Mouse (Mus musculus): ENCODE results near the gene Cckar. TPM values are rescaled to one million over a fixed set of nuclear protein-coding genes. Genes with fewer than 3 reads are reported as not detected.

Gene Cckar
- total RNA-seq, 4 experiments from 2014 or later, result 0.67 to 1.4 (median 0.98) TPM

- DNase-seq, result peak; percentile 34
These were observed 35.2 kb downstream of the Cckar start for GRCm38 (mm10) chr5:53672352-53672751.

- no peak for DNase-seq
These were observed 36.0 kb downstream of the Cckar start for GRCm38 (mm10) chr5:53671507-53671906.

- no peak for DNase-seq
These were observed 37.1 kb downstream of the Cckar start for GRCm38 (mm10) chr5:53670321-53670938.

- no peak for DNase-seq
These were observed 39.5 kb downstream of the Cckar start for GRCm38 (mm10) chr5:53668021-53668420.

- no peak for DNase-seq
These were observed 43.8 kb downstream of the Cckar start for GRCm38 (mm10) chr5:53663665-53664064.

- DNase-seq, result no peak
These were observed 45.1 kb downstream of the Cckar start for GRCm38 (mm10) chr5:53662413-53662812.

GRCm38 (mm10) chr5:53661508-53661907 is 46.0 kb downstream of the Cckar start:
- DNase-seq, result no peak

- DNase-seq, result no peak
These were observed 49.6 kb downstream of the Cckar start for GRCm38 (mm10) chr5:53657925-53658324.

GRCm38 (mm10) chr5:53656596-53656995 is 50.9 kb downstream of the Cckar start:
- DNase-seq, result no peak

Other genes starting within 250 kb of the Cckar start
- gene Rbpj, start 241.6 kb downstream of the Cckar start, total RNA-seq (2022), result 10 to 100 TPM; 37.6 to 53.7 (median 46.0) TPM
- 10 to 100 TPM; 24.7 to 47.3 (median 30.8) TPM for gene Tbc1d19, start 101.9 kb upstream of the Cckar start, total RNA-seq (2022)